Mouse (Mus musculus): ENCODE data around the gene Snx4.

GRCm38 (mm10) chr16:33236151-33236550, 15.1 kb upstream of the Snx4 start:
- TF ChIP-seq CTCF (IDR thresholded peaks at IDR 0.05; ENCODE audit: borderline replicate concordance, control insufficient read depth, extremely low read depth, insufficient read depth, low read length, poor library complexity) (no peak), POLR2A (IDR thresholded peaks at IDR 0.05; ENCODE audit: control insufficient read depth, extremely low read depth, insufficient read depth, low read length, poor library complexity) (no peak)

Data from thymus, adult 2 months (tissue).